Mouse (Mus musculus): ENCODE measurements around the gene Anapc15. TPM values are rescaled to one million over a fixed set of nuclear protein-coding genes. Genes with fewer than 3 reads are reported as not detected.
A peak's percentile ranks its signal among the peaks of the same experiment; 100 is the strongest.

Gene Anapc15
- 44.7 and 47.3 TPM in 2 replicates for polyA plus RNA-seq (2012; rRNA removed)

DNA sequence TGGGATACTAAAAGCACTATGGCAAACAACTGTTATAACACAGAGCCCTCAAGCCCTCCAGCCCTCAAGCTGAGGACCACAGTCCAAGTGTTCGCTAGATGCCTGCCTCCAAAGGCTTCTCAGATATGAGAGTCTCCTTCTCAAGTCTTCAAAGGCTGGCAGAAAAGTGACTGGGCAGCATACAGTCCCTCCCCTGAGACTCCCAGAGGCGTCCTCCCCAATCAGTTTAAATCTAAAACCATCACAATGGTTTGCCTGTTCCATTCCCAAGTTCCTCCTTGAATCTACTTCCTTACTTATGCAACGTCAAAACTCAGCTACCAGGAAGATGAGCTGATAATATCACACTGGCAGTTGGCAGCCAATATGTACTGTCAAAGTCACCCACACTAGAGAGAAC lies at the start of gene Anapc15:
Gene Anapc15, plus strand, starts transcription at position 301 of the 400 bp plus-strand sequence.
- no peak within 1 kb of the TSS for H3K27ac ChIP-seq (ENCODE audit: insufficient read depth, low read length)
- H3K27me3 ChIP-seq (ENCODE audit: control insufficient read depth, insufficient read depth, low read length): no peaks in the 10 kb centered on the region
- DNase-seq: no peak
- no peaks in the 10 kb centered on the region for H3K4me1 ChIP-seq (ENCODE audit: control insufficient read depth, insufficient read depth, low read length)
- H3K4me3 ChIP-seq (replicated peaks; ENCODE audit: insufficient read depth, low read depth, low read length): no peak within 1 kb of the TSS
- TF ChIP-seq POLR2A (IDR thresholded peaks at IDR 0.05; ENCODE audit: borderline replicate concordance, insufficient read depth, low read length) (no peak), CTCF (IDR thresholded peaks at IDR 0.05; ENCODE audit: borderline replicate concordance, insufficient read depth, low read depth, low read length) (no peak)
- 75% methylated on average over 3 of the region's 3 CpGs for WGBS

DNA sequence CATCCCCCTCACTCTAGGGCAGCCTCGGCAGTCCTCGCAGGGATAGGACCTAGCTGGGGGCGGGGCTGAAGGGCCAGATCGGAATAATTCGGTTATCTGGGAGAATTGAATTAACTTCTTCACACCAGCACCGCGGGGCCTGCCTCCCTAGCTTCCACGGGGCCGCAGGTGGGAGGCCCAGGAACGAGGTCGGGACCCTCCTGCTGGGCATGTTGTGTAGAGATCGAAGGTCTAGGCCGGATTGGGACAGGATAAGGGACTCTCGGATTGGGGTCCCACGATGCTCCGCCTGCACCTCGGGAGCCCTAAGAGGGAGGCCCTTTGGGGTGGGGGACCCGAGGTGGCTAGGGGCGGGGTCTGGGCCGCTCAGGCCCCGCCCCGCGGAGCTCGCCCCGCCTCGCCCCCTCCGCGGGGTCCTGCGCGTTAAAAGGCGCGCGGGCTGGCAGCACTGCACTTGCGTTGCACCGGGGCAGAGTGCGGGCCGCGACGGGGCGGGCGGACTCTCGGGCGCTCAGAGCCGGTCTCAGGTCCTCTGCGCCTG lies 45.6 kb upstream of the Anapc15 start, which contains the start of gene Phox2a:
Gene Phox2a, plus strand, starts transcription at position 453 of the 541 bp plus-strand sequence.
- 1% methylated on average over 45 of the region's 45 CpGs for WGBS

DNA sequence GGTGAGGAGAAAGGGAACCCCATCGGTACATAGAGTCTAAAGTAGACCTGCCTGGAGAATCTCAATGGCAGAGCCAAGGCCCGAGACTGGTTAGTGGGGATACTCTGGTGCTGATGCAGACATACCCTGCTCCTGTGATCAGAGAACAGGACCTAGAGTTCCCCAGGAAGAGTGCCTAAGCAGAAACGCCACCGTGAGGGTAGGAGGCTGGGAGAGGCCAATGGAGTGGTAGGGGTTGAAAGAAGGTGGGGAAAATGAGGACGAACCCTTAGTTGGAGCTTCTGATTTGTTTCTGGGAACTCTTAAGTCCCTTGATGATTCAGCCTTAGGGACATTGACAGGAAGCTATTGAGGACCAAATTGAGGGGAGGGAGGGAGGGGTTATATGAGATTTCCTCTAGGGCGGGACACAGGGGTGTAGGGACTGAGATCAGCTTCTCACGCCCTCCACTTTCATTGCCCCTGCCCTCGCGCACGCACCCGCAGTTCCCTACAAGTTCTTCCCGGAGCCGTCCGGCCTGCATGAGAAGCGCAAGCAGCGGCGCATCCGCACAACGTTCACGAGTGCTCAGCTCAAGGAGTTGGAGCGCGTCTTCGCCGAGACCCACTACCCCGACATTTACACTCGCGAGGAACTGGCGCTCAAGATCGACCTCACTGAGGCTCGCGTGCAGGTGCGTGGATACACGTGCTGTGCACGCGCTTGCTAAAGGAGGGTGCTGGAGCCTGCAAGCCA lies 43.1 kb upstream of the Anapc15 start:
- Histone ChIP-seq H3K4me1 (ENCODE audit: control insufficient read depth, insufficient read depth, low read length) (peaks cover 2% of the 10 kb centered on the region; the same call in 1 of the 2 replicates), H3K27ac (ENCODE audit: insufficient read depth, low read length) (no peak overlapping the region), H3K27me3 (ENCODE audit: control insufficient read depth, insufficient read depth, low read length) (peaks cover 12% of the 10 kb centered on the region; the same call in 1 of the 2 replicates), H3K4me3 (replicated peaks; ENCODE audit: insufficient read depth, low read depth, low read length) (no peak overlapping the region)
- DNase-seq: no peak
- WGBS: 7% methylated on average over 35 of the region's 35 CpGs
- no peak for TF ChIP-seq CTCF (IDR thresholded peaks at IDR 0.05; ENCODE audit: borderline replicate concordance, insufficient read depth, low read depth, low read length)
- TF ChIP-seq POLR2A (IDR thresholded peaks at IDR 0.05; ENCODE audit: borderline replicate concordance, insufficient read depth, low read length): no peak

More for the DNA sequence above, 45.6 kb upstream of the Anapc15 start, which contains the start of gene Phox2a:
- H3K27me3 ChIP-seq (ENCODE audit: control insufficient read depth, insufficient read depth, low read length): peaks cover 12% of the 10 kb centered on the region; the same call in 1 of the 2 replicates
- peaks cover 2% of the 10 kb centered on the region; the same call in 1 of the 2 replicates for H3K4me1 ChIP-seq (ENCODE audit: control insufficient read depth, insufficient read depth, low read length)
- H3K27ac ChIP-seq (ENCODE audit: insufficient read depth, low read length): no peak within 1 kb of the TSS
- no peak for TF ChIP-seq POLR2A (IDR thresholded peaks at IDR 0.05; ENCODE audit: borderline replicate concordance, insufficient read depth, low read length)
- no peak for TF ChIP-seq CTCF (IDR thresholded peaks at IDR 0.05; ENCODE audit: borderline replicate concordance, insufficient read depth, low read depth, low read length)
- no peak for DNase-seq
- no peak within 1 kb of the TSS for H3K4me3 ChIP-seq (replicated peaks; ENCODE audit: insufficient read depth, low read depth, low read length)

DNA sequence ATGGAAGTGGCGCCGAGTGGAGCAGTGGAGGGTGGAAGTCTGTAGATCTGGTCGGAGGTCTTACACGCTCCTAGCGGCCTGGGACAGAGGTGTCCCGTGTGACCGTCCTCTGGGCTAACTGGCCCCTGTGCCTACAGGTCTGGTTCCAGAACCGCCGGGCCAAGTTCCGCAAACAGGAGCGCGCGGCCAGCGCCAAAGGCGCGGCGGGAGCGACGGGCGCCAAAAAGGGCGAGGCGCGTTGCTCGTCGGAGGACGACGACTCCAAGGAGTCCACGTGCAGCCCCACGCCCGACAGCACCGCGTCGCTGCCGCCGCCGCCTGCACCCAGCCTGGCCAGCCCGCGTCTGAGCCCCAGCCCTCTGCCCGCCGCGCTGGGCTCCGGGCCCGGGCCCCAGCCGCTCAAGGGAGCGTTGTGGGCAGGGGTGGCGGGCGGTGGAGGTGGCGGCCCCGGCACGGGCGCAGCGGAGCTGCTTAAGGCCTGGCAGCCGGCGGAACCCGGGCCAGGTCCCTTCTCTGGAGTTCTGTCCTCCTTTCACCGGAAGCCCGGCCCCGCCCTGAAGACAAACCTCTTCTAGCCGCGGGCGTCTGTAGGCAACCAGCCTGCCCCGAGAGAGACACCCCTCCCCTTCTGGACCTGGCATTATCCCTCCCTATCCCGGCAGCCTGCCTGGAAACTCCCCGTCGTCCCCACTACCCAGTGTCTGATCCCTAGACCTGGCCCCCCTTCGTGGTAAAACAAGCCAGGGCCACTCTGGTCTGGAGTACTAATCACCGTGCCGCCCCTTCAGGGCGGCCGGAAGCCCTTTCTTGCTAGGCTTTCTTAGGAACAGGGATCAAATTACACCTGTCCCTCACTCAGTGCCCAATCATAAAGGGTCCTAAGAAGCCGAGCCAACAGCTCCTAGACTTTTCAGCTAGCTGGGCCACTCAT lies 41.7 kb upstream of the Anapc15 start:
- 2% methylated on average over 71 of the region's 71 CpGs for WGBS
- TF ChIP-seq POLR2A (IDR thresholded peaks at IDR 0.05; ENCODE audit: borderline replicate concordance, insufficient read depth, low read length) (no peak), CTCF (IDR thresholded peaks at IDR 0.05; ENCODE audit: borderline replicate concordance, insufficient read depth, low read depth, low read length) (no peak)
- no peak overlapping the region for H3K27ac ChIP-seq (ENCODE audit: insufficient read depth, low read length)
- peaks cover 12% of the 10 kb centered on the region; the same call in 1 of the 2 replicates for H3K27me3 ChIP-seq (ENCODE audit: control insufficient read depth, insufficient read depth, low read length)
- peak overlapping the region; percentile 17 for H3K4me3 ChIP-seq (replicated peaks; ENCODE audit: insufficient read depth, low read depth, low read length)
- H3K4me1 ChIP-seq (ENCODE audit: control insufficient read depth, insufficient read depth, low read length): peaks cover 2% of the 10 kb centered on the region; the same call in 1 of the 2 replicates
- peak in 1 of 2 experiments; percentile 19 for DNase-seq

DNA sequence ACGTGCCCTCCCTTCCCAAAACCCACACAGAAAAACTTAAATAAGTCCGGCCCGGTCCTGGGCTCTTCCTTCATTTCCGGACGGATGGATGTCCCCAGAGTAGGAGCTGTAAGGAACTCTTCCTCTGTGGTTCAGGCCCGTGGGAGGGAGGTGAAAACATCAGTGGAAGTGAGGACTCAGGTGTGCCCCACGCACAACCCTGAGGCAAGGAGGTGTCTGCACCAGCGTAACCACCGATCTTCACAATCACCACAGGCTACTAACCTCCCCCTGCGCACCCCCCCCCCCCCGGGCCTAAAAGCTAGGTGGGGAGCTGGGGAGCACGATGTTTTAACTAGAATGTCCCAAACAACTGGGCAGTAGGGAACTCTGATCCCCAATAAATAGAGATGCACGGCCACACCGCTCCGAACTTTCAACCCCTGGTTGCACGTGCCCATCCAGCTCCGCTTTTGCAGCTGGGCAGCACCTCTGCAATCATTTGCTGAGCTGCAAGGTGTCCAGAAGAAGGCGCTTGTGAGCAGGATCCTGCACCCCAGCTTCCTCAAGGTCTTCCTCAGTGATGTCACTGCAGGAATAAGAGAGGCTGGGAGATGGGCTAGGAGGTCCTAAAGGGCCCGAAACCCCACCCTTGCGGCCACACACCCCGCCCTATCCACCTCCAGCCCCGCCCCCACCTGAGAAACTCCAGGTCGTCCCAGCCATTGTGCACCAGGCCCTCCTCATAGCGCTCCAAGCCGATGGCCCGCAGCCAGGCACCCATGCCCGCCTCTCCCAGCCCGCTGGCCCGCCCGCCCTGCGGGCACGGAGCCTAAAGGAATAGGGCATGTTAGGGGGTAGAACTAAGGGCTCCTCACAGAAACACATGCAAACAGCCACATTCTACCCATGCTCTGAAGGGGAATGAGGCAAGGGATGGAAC lies 40.4 kb upstream of the Anapc15 start:
- Histone ChIP-seq H3K4me1 (ENCODE audit: control insufficient read depth, insufficient read depth, low read length) (peaks cover 2% of the 10 kb centered on the region; the same call in 1 of the 2 replicates), H3K27me3 (ENCODE audit: control insufficient read depth, insufficient read depth, low read length) (peaks cover 6% of the 10 kb centered on the region; the same call in 1 of the 2 replicates), H3K27ac (ENCODE audit: insufficient read depth, low read length) (no peak overlapping the region), H3K4me3 (replicated peaks; ENCODE audit: insufficient read depth, low read depth, low read length) (no peak overlapping the region)
- no peak for DNase-seq
- no peak for TF ChIP-seq POLR2A (IDR thresholded peaks at IDR 0.05; ENCODE audit: borderline replicate concordance, insufficient read depth, low read length)
- TF ChIP-seq CTCF (IDR thresholded peaks at IDR 0.05; ENCODE audit: borderline replicate concordance, insufficient read depth, low read depth, low read length): 0 out of 2 replicates have a peak, but pooled peaks have one; percentile 26
- 47% methylated on average over 32 of the region's 32 CpGs for WGBS

DNA sequence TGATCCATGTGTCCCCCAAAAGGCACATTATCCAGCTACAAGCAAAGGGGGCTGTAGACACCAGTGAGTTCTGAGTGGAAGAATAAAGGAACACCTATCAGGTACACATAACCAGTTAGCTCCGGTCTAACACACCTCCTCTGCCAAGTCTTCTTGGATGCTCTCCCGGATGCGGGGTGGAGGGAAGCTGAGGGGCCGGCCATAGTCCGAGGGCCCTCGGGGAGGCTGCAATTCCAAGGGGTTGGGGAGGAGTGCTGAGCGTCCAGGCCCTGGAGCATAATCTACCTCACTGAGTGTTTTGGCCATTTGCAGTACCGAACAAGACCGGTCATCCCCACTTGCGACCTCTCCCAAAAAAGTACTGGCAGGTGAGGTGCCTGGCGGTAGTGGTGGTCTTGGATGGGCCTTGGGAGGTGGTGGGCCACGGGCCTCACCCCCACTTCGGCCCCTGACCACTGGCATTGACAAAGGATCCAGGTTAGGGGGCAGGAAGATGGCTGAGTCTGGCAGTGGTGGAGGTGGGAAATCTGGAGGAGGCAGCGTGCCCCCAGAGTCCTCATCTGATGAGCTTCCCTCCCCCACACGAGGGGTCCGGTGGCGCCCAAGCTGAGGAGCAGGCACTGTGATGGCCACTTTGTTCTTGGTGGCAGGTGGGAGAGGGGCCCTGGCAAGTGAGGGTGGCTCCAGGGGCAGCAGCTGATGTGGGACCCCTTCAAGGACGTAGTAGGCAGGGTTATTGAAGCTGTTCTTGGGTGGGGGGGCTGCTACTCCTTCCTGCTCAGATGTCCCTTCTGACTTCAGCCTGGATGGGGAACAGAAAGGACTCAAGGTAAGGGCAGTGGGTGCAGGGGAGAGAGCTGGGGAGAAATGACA lies 39.5 kb upstream of the Anapc15 start:
- 66% methylated on average over 18 of the region's 18 CpGs for WGBS
- Histone ChIP-seq H3K4me1 (ENCODE audit: control insufficient read depth, insufficient read depth, low read length) (peaks cover 2% of the 10 kb centered on the region; the same call in 1 of the 2 replicates), H3K27me3 (ENCODE audit: control insufficient read depth, insufficient read depth, low read length) (peaks cover 2% of the 10 kb centered on the region; the same call in 1 of the 2 replicates), H3K4me3 (replicated peaks; ENCODE audit: insufficient read depth, low read depth, low read length) (no peak overlapping the region), H3K27ac (ENCODE audit: insufficient read depth, low read length) (no peak overlapping the region)
- TF ChIP-seq POLR2A (IDR thresholded peaks at IDR 0.05; ENCODE audit: borderline replicate concordance, insufficient read depth, low read length) (no peak), CTCF (IDR thresholded peaks at IDR 0.05; ENCODE audit: borderline replicate concordance, insufficient read depth, low read depth, low read length) (no peak)
- no peak for DNase-seq

Data from cerebellum, adult 2 months (tissue).